Mouse (Mus musculus) 3134 (cell line): ENCODE measurements around the gene Prrc2a.
A peak's percentile ranks its signal among the peaks of the same experiment; 100 is the strongest.
"Not testable (repeated sequence)": the region's sequence is repeated elsewhere in the genome, so short reads cannot be mapped to it uniquely, and the experiment has no call there.

Experiments used
- DNase-seq: peaks from one replicate; pipeline ENCODE4 v3.0.0-alpha.2; 2011; ENCODE audit warnings: low spot score; ENCODE audit not compliant: insufficient read length; ENCODE audit errors: extremely low read depth

Gene Prrc2a

GRCm38 (mm10) chr17:35135591-35136320 is 28.9 kb downstream of the Prrc2a start:
- no peak for DNase-seq

- DNase-seq, result peak; percentile 95
These were observed 29.7 kb downstream of the Prrc2a start, which contains the start of gene Bag6 for GRCm38 (mm10) chr17:35134801-35135590. Gene Bag6, plus strand, starts transcription at chr17:35135178.

- no peak for DNase-seq
These were observed 31.2 kb downstream of the Prrc2a start for GRCm38 (mm10) chr17:35133517-35133916.

- DNase-seq, result no peak
These were observed 32.5 kb downstream of the Prrc2a start for GRCm38 (mm10) chr17:35132174-35132560.

- DNase-seq, result no peak
These were observed 33.1 kb downstream of the Prrc2a start, which contains the start of gene Apom for GRCm38 (mm10) chr17:35131500-35132173. Gene Apom, minus strand, starts transcription at chr17:35132050.

- DNase-seq, result no peak
These were observed 33.7 kb downstream of the Prrc2a start for GRCm38 (mm10) chr17:35131038-35131437.

GRCm38 (mm10) chr17:35128996-35129395 is 35.7 kb downstream of the Prrc2a start:
- DNase-seq, result no peak

GRCm38 (mm10) chr17:35127017-35127416 is 37.7 kb downstream of the Prrc2a start:
- DNase-seq, result no peak

GRCm38 (mm10) chr17:35126206-35126611 is 38.5 kb downstream of the Prrc2a start, which contains the start of gene D17H6S53E:
Gene D17H6S53E, plus strand, starts transcription at chr17:35126373.
- DNase-seq, result peak; percentile 87

- no peak for DNase-seq
These were observed 39.1 kb downstream of the Prrc2a start for GRCm38 (mm10) chr17:35125578-35125977.

GRCm38 (mm10) chr17:35125081-35125480 is 39.6 kb downstream of the Prrc2a start:
- no peak for DNase-seq

- DNase-seq, result not testable (repeated sequence)
These were observed 40.3 kb downstream of the Prrc2a start for GRCm38 (mm10) chr17:35124261-35124896.

- DNase-seq, result not testable (repeated sequence)
These were observed 41.4 kb downstream of the Prrc2a start for GRCm38 (mm10) chr17:35123287-35123686.

GRCm38 (mm10) chr17:35121871-35122303 is 42.8 kb downstream of the Prrc2a start, which contains the start of gene Csnk2b:
Gene Csnk2b, minus strand, starts transcription at chr17:35122053.
- DNase-seq, result no peak

- peak; percentile 100 for DNase-seq
These were observed 43.4 kb downstream of the Prrc2a start, which contains the start of gene Gpank1 for GRCm38 (mm10) chr17:35121143-35121799. Gene Gpank1, plus strand, starts transcription at chr17:35121455.

- DNase-seq, result no peak
These were observed 44.0 kb downstream of the Prrc2a start for GRCm38 (mm10) chr17:35120745-35121142.

GRCm38 (mm10) chr17:35115046-35116019 is 49.4 kb downstream of the Prrc2a start, which contains the start of gene Ly6g5b:
Gene Ly6g5b, minus strand, starts transcription at chr17:35115428.
- DNase-seq, result no peak

GRCm38 (mm10) chr17:35111774-35112173 is 52.9 kb downstream of the Prrc2a start:
- no peak for DNase-seq

GRCm38 (mm10) chr17:35108097-35108496 is 56.6 kb downstream of the Prrc2a start, which contains the start of gene Ly6g5c:
Gene Ly6g5c, plus strand, starts transcription at chr17:35108279.
- DNase-seq, result no peak
